ENCODE assay signal across 23 mouse cellular contexts in the genomic region with DNA sequence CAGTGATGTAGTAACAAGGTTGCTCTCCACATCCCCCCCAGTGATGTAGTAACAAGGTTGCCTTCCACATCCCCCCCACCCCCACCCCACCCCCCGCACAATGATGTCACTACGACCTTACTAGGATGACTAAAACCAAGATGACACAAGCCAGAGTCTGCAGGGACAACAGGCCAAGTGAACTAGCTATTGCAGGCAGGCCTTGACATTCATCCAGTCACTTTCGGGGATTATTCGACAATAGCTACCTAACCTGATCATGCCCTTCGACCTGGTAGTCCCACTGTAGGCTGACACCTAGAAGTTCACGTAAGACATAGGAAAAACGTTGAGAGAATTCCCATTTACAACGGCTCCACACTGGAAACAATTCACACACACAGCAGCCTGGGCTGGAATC. TPM values are rescaled to one million over a fixed set of nuclear protein-coding genes. Genes with fewer than 3 reads are reported as not detected.
"Had no signal": no experiment of that assay in that cellular context is flagged by ENCODE, and none has a peak within 500 bp of the region (broad histone marks: within the 10 kb centered on the region; RNA-seq: fewer than 3 reads in every experiment).

No protein-coding gene starts in this region.

- DNase-seq: lung, adult 2 months; lung, postnatal 14 days; lung, postnatal 36 days; right cerebral cortex, postnatal 14 days; thymus, adult 2 months; thymus, postnatal 25 days; thymus, postnatal 4 days had no signal

RNA-seq across cellular contexts. Expression of a gene that starts 37.6 kb away (rescaled TPM):
- total RNA-seq: megakaryocyte progenitor cell, adult 5-6 weeks; midbrain, postnatal 0 days; monocyte, adult 5-6 weeks; neutrophil, adult 5-6 weeks had no signal
- polyA plus RNA-seq: lung, adult 2 months; lung, embryonic 15.5 days; lung, postnatal 0 days; macrophage; midbrain, embryonic 11.5 days; midbrain, embryonic 13.5 days; midbrain, embryonic 15.5 days; midbrain, postnatal 0 days; neural tube, embryonic 12.5 days; neural tube, embryonic 14.5 days; spleen, adult 2 months; stomach, embryonic 15.5 days; stomach, postnatal 0 days; thymus, adult 2 months; urinary bladder, adult 2 months had no signal

RNA-seq across cellular contexts. Expression of a gene that starts 41.6 kb away (rescaled TPM):
- total RNA-seq: megakaryocyte progenitor cell, adult 5-6 weeks; monocyte, adult 5-6 weeks; neutrophil, adult 5-6 weeks had no signal
- polyA plus RNA-seq: lung, adult 2 months; lung, embryonic 15.5 days; lung, postnatal 0 days; macrophage; midbrain, embryonic 11.5 days; midbrain, embryonic 13.5 days; midbrain, embryonic 15.5 days; neural tube, embryonic 12.5 days; neural tube, embryonic 14.5 days; stomach, embryonic 15.5 days; stomach, postnatal 0 days; urinary bladder, adult 2 months had no signal

RNA-seq across cellular contexts. Expression of a gene that starts 53.6 kb away (rescaled TPM):
- total RNA-seq: midbrain, postnatal 0 days; monocyte, adult 5-6 weeks had no signal
- polyA plus RNA-seq: lung, embryonic 15.5 days; lung, postnatal 0 days; macrophage; midbrain, embryonic 11.5 days; midbrain, embryonic 13.5 days; midbrain, postnatal 0 days; neural tube, embryonic 12.5 days; neural tube, embryonic 14.5 days had no signal
